Mouse (Mus musculus) naive thymus-derived CD4-positive, alpha-beta T cell, adult 2 months (primary cell): ENCODE measurements around the gene Camk2d.

Source experiments
- DNase-seq: peaks from one replicate; pipeline ENCODE4 v3.0.0-alpha.2; 2011; ENCODE audit warnings: low read depth

Camk2d gene

DNA sequence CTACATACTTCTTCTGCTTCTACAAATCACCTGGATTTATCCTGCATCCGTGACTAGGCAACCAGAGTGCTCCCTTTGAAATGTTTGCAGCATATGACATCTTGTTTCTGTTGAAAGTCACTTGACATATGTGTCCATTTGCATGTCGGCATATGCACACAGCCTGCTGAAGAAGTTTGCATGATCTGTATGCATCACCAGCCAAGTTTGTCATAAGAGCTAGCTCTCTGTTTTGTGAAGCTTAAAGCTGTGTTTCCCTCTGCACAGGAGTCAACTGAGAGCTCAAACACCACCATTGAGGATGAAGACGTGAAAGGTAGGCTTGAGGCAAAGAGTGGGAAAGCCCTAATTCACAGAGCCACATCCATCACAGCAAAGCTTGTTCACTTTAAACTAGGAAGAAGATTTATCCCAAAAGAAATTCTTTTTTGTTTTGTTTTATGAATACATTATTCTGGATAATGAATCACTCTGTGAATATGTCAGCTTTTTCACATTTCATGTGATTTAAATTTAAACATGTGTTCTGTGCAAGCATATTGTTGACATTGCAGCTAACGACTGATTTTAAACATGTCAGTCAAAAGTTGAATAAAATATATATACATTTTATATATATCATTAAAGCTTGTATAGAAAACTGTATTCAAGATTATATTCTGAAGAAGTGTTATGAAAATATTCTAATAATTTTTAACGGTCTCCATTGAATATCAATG lies 214.4 kb downstream of the Camk2d start:
- no peak for DNase-seq

DNA sequence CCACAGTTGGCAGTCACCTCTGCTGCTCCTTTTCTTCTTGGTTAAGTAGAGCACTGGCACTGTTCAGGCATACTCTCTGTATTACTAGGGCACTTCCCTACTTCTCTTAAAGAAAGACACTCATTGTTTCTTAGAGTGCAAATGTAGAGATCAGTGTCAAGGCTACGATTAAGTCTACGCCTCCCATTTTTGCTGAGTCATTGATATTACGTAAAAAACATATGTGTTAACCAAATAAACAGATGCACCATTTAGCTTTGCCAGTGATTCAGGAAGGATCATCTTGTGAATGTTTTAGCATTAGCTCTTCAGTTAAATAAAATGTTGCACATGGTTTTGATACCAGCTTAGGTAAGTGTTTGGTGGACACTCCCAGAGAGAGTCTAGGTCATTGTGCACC lies 215.5 kb downstream of the Camk2d start:
- no peak for DNase-seq

DNA sequence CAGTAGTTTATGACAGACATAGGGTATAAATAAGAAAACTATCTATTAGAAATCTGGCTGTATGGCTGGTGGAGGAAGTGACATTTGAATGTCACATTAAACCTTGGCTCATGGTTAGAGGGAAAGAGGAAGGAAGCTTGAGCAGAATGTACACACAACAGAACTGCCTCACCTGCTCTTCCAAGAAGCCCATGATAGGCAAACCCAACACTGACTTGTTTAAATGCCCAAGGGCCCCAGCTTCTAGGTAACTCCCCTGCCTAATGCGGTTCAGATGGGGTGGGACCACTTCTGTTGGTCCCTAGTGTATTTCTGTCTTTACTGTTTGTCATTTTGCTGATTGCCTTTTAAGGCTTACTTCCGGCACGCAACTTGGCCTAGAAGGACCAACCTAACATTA lies 226.3 kb downstream of the Camk2d start:
- no peak for DNase-seq

DNA sequence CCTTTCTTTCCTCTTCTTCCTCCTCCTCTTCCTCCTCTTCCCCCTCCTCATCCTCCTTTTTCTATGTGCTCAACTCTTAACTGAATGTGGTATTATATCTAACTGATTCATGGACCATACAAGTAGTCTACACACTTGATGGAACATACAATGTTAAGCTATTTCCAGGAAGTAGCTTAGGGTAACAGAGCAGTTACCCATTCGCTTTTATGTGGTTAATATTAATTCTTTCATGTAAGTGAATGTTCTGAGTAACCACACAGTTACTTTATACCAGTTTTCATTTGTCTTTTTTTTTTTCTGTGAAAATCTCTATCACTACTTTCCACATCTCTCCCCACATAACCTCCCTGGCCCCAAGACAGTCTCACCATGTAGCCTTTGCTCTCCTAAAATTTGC lies 228.8 kb downstream of the Camk2d start:
- DNase-seq: no peak

DNA sequence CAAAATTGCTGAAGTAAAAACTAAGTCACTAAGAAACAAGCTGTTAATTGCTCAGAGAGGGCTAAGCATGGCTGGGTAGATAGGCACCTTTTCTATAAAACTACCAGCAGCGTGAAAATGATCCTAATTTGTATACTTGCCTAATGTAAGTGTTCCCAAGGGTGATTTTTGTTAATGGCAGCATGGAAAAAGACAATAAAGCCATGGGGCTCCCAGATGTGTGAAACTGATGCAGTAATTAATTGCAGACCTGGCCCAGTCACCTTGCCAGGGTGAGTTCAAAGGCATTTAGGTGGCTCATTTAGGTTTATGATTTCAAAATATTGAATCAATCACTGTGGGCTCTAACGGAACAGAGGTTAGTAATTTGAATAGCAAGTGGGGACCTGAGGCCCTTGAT lies 230.1 kb downstream of the Camk2d start:
- DNase-seq: no peak

DNA sequence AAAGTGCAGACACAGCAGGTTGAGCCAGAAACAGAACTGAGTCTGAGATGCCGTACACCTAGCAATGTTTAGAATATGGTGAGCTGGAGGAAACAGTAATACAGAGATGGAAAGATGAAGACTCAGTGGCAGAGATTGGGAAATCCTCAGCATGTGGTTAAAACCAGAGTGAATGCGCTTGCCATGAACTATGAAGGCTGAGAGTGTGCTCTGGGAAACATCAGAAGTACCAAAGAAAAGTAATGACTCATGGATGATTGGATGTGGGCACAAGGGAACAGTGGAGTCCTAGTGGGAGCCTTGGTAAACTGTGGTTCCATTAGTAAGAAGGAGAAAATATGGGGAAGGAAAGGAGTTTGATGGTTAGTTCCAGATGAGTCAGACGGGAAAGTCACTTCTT lies 231.8 kb downstream of the Camk2d start:
- DNase-seq: no peak

DNA sequence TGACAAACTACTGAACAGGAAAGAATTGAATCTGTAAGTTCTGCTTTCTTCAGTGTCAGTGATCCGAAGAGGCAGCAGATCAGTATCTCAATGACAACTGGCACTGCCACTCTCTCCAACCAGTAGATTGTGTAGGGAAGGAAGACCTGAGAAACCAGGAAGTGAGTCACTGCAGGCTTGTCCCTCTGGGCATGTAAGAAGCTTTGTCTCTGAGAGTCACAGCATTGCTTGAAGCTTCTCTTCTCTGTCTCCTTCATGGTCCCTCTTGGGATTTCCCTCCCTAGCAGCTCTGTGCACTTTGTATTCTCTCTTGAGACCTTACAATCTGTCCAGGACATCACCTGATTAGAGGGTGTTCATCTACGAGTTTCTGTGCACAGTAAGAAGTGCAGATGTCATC lies 233.7 kb downstream of the Camk2d start:
- DNase-seq: no peak

DNA sequence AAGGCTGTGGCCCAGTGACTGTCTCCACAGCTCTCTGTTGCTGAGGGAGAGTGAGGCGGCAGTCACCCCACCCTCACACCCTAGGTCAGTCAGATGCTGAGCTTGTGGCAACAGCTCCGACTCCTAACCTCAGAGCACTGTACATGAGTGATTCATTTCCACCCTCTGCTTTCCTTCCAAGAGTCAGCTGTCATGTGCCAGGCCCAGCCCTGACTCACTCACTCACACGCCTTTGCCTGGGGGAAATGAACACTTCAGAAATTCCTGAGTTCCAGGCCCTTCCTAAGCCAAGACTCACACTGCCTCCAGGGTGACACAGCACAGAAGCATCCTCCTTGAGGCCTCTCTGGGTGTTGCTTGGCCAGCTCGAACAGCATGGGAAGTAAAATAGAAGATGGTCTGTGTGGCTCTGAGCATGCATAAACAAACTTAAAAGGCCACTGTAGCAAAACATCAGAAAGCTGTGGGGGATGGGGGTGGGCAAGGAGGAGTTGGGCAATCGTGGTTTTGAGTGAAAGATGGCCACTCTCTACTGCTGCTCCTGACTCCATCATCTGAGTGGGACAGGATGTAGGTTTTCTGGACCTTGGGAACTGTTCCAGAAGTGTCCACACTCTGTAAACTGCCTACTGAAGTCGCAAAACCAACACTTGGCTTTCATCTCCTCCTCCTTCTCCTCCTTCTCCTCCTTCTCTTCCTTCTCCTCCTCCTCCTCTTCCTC lies 235.5 kb downstream of the Camk2d start:
- DNase-seq: no peak

DNA sequence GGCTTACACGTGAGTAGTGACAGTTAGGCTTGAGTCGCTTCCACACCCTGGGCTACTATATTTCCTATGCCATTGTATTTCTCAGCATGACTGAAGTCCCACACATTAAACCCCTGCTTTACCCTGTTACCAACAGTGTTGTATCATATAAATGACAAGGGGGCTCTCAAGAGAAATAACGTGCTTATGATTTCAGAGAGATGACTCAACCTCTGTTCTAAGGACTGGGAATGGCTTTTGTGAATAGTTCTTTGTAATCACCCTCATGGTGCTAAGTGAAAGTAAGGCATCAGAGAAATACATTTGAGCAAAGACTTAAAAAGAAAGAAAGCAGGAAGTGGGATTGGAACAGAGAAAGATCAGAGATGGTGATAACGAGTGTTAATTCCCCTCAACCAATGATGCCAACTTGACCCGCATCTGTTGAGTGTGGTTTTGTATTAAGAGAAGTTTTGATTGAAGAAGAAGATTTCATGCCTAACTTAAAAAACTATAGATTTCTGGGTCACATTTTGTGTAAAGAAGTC lies 238.6 kb downstream of the Camk2d start:
- DNase-seq: peak; percentile 70

DNA sequence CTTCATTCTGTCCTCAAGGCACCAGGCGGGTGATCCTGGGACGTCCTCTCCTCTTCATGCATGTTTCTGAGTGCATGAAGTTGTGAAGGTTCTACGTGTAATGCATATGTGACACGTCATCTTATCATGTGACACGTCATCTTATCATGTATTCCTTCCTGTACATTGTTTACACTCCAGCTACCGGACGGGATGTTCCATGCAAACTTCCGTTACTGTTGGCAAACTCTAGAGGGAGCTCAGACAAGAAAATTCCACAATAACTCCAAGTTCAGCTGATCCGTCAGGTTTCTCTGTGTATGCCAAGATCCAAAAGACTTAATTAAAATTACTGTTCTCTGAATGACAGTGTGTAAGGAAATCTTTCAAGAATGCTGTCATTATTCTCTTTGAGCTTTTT lies 246.7 kb downstream of the Camk2d start:
- DNase-seq: no peak

DNA sequence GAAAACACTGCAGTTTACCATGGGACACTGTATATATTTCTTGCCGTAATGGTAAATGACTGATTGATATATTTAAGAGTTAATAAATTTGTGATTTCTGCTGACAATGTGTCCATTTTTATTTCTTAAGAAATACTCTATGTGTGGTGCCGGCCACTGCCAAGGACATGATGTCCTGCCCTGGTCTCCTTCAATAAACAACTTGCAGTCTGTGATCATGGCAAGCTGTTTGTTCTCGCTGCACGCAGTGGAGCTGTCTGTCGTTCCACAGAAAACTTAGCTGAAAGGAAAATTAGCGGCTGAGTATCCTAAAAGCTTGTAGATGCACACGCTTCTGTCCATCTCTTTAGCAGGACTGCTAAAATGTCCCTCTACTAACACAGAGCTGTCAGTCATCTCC lies 248.7 kb downstream of the Camk2d start:
- no peak for DNase-seq

DNA sequence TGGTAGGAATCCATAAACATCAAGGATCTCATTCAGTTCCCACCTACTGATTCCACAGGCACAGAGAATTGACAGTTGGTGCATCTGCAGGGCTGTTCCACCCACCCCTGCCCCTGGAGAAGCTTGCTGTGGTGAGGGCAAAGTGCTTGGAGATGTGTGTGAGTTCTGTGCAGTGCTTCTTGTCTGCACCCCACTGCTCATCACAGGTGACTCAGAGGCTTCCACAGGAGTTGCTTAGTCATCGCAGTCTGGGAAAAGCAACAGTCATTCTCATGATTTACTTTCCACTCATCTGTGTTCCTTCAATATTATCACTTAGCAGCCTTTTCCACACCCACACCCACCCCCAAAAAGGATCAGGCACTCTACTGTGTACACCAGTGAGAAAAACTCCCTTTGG lies 252.0 kb downstream of the Camk2d start:
- no peak for DNase-seq

DNA sequence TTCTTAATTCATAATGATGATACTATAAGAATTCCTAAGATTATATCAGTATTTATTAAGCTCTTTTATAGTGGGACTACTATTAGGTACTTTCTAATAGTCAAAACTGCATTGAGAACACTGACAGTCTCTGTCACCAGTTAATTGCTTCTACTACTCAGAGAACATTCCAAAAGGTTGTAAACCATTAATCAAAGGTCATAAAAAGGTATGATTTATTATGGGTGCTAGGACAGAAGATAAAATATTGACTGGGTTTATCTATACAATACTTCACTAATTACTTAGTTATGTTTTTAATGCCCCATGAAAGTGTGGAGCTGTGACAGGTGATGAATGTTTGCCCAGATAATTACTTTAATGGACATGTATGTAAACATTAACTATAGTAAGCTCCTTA lies 264.3 kb downstream of the Camk2d start:
- no peak for DNase-seq

DNA sequence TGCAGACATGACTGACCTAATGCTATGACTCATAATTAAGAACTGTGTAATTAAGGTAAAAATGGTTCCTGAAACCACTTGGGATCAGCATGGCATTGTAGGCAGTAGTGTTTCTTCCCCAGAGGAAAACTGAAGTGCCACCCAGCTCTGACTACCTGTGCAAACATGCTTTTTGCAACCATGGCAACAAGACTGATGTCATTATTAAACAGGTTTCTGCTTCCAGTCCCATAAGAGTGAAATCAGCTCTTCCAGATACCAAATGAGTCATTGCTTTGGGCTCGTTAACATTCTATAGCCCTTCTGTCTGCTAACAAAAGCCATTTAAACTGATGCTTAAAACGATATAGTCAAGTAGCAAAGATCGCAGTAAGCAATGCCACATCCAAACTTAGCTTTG lies 273.5 kb downstream of the Camk2d start:
- no peak for DNase-seq

DNA sequence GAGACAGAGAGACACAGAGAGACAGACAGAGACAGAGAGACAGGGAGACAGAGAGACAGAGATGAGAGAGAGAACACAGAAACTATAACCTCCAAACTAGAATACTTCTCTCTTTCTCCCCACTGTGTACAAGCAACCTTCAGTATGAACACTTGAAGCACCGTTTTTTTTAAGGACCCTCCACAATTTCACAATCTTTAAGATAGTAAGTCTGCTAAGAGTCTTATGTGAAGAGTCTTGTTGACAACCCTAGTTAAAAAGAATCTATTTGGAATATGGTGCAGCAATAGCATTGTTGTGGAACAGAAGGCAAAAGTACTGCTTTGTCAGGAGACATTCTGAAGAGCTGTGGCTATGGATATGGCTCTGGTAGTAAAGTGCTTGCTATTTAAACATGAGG lies 274.6 kb downstream of the Camk2d start:
- no peak for DNase-seq

DNA sequence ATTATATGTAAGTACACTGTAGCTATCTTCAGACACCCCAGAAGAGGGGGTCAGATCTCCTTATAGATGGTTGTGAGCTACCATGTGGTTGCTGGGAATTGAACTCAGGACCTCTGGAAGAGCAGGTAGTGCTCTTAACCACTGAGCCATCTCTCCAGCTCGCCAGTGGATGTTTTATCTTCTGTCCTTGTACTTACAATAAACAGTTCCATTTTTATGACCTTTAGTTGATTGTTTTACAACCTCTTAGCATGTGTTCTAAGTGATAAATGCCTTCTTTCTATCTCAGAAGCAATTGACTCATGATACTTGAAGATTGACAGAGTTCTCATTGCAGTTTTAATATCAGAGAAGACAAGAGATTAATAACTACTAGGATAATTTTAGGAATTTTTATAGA lies 282.1 kb downstream of the Camk2d start:
- DNase-seq: no peak

DNA sequence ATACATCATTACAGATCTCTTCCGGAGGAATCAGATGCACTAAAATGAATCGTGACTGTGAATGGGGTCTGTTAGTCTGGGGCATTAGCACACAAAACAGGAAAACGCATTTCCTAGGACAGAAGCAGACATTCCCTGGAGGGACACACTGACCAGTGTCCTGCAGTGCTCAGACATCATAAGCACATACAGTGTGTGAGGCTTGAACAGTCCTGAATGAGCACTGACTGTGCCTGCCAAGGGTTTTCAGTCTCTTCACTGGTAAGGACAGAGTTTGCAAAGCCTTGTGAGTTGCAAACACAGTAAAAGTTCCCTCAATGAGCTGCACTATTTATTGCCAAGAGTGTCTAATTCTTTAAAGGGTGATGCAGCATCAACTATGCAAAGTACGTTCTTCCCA lies 290.0 kb downstream of the Camk2d start:
- no peak for DNase-seq

DNA sequence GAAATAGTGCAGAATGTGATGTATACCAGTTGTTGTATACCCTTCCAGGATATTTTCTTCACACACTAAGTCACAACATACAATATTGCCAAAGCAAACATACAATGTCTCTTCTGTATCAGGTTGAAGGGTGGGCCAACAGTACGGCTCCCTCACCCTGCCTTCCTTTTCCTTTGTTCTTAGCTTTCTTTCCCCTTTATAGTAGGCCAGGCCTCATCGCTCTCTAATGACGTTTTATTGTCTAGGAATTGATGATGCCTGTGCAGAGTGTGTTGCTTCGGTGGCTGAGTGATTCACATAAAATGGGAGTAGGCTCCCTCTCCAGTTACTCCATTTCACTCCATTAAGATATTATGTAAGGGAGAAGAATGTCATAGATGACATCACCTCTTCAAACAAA lies 290.5 kb downstream of the Camk2d start:
- no peak for DNase-seq
